Mouse (Mus musculus) right cerebral cortex, adult 18-20 months (tissue): ENCODE results near the gene Tifab.

Experiments
- DNase-seq: peaks from one replicate; pipeline ENCODE4 v3.0.0; 2022; ENCODE audit warnings: mixed read lengths

The Tifab gene

DNA sequence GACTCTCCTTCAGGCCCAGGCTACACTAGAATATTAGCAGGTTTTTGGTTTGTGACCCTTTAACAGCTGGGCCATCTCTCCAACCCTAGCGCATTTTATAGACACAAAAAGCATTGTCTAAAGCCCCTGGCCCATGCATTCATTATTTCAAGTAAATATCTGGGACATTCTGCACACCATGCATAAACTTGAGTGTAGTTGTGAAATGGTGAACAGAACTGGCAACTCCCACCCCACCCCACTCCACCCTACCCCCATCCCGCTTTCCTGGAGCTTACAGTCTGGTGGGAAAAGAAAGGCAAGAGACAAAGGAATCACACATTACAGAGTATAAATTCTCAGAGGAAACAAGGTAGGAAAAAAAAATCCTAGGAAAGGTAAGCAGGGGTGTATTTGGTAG, 42.5 kb downstream of the Tifab start, which contains the start of gene H2afy:
Gene H2afy (minus strand): TSS at position 162 of the 400 bp plus-strand sequence.
- no peak for DNase-seq

DNA sequence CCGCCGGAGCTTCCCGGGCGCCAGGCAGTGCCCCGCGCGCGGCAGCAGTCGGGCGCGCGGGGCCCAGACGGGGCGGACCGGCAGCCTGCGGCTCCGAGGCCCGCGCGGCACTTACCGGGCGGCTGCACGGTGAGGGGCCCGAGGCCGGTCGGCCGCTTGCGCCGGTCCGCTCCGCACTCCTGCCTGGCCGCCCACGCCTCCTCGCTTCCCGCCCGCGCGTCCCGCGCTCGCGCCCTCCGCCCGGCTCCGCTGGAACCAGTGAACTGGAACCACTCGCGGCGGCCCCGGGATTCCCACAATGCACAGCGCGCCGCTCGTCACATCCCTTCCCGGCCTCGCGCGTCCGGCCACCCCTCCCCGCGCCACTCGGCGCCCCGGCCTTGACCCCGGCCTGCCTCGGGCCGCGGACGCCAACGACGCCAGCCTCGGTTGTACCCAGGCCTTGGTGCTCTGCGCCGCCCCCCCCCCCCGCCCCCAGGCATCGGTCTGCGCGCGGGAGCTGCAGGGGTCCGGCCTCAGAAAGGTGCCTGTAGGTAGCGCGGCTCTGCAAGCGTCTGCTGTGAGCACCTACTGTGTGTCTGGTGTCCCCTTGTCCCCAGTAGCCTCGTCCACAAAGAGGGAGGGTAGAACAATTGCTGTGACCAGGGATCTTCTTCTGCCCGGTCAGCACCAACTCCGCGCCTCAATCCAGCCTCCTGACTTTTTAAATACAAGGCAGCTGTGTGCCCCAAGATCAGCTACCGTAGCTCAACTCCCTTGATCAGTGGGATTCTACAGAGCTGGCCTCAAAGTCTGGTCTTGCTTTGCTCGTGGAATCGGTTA, 43.2 kb downstream of the Tifab start:
- peak; percentile 91 for DNase-seq

DNA sequence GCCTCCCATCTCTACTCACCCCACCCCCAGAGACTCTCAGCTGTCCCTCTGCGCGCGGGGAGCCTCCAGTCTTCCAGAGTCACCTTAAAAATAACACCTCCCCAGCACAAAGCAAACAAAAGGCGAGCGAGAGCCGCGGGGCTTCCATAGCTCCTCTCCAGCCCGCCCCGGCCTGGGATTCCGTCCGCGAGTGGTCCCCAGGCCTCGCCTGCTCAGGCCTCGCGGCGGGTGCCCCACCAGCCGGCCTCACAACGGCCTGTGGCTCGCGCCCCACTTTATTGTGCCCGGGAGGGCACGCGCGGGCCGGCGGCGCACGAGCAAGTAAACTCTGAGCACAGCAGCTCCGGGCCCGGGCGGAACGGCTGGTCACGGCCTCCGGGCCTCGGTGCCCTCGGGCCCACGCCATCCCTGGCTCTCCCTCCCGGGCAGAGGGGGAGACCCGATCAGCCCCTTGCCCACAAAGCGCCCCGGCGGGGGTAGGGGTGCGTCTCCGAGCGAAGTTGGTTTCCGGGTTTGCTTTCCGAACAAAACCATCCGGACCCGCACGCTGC, 44.0 kb downstream of the Tifab start:
- DNase-seq, result peak; percentile 15

DNA sequence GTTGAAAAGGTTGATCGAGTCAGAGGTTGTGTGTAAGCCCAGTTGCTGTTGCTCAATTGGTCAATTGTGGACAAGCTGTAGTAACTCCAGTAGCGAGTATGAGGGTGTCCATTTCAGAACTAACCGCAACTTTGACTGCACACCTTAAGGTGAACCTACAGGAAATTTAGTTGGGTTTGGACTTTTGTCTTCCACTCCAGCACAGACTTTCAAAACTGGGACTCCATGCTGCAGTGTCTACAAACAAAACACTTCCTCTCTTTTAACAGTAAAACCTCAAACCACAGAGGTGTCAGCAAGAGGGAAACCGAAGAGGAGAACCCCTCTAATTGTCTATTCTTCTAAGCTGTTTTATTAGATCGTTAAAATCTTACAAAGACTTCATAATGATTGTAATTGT, 44.7 kb downstream of the Tifab start:
- no peak for DNase-seq

DNA sequence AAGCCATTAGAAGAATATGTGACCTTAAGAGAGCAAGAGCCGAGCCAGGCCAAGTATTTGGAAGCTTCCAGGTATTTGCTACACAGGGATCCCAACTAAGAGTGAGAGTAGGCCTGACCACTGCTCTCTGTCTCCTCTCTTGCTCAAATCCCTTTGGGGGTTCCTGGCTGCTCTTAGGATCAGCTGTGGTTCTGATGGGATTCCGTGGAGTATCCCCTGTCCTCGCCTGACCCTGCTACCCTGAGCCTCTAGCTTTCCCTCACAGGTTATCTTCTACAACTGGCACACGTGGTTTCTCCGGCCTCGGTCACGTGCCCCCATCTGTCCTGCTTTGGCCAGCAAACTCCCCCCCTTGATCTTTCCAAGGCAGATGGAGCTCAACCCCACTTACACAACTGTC, 45.7 kb downstream of the Tifab start:
- no peak for DNase-seq

DNA sequence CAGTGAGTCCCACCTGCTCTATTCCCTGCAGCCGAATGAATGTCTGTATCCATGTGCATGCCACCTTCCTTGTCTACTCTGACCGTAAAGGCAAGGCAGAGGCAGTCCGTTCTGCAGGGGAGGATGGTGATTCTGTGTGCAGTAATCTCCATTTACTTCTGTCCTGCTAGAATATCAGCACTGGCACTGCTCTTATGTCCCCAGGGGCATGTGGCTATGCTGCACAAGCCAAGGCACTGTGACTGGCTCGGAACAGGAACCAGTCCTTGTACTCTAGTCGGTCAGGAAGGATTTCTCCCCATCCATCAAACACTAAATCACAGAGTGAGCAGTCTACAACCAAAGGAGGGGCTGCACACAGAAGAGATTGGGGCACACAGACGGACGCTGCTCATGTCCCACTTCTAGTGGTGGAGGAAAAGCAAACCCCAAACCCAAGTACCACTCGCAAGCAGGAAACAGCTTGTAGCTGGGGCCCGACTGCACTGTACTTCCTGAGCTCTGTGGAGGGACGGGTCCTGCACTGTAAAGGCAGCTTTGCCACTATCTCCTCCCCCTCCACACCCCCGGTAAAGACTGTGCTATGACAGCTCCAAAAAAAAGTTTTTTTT, 46.3 kb downstream of the Tifab start:
- no peak for DNase-seq

DNA sequence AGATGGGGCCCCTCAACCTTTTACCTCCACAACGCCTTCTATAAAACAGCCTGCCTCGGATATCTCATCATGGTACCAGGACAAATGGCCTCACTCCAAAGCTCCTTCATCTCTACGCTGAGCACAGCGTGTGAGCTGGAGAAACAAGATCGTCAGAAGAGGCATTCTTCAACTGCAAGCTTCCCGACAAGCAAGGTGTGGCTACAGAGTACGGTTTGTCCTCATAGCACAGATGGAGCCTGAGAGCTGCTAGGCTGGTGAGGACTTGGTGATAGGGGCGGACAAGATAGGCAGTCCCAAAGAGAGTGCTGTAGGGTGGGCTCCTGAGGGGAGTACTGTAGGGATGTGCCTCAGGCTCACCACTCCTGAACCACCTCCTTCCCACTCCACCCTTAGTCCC, 48.1 kb downstream of the Tifab start:
- DNase-seq, result no peak

DNA sequence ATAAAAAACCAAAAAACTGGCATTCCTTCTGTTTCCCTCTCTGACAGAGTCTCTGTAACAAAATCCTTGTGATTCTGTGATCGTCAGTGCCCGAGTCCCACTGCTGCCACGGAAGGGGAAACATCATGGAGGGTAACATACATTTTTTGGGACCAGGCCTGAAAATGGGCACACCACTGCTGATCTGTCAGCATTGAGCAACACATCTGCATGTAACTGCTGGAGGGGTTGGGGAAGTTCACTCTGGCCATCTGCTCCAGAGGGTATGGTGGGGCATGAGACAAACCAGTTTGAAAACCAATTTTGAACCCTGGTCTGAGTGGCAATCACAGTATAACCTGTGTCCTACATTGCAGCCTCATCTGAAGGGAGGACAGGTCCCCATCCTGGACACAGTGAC, 49.1 kb downstream of the Tifab start:
- DNase-seq, result no peak

DNA sequence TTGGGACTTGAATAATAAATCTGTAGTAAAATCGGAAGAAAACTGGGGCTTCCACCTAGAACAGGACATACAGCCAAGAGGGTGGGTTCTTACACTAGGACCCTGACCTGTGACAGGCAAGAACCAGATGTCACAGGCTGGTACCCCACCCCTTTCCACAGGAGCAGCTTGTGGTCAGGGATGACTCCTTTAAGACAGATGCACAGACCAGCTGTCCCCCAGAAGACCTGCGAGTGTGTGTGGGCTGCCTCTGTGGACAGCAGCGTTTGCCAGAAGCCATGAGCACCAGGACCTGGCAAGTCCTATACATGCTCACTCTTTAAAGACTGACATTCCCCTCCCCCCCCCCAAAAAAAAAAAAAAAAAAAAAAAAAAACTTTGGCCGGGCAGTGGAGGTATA, 49.7 kb downstream of the Tifab start:
- DNase-seq, result no peak

DNA sequence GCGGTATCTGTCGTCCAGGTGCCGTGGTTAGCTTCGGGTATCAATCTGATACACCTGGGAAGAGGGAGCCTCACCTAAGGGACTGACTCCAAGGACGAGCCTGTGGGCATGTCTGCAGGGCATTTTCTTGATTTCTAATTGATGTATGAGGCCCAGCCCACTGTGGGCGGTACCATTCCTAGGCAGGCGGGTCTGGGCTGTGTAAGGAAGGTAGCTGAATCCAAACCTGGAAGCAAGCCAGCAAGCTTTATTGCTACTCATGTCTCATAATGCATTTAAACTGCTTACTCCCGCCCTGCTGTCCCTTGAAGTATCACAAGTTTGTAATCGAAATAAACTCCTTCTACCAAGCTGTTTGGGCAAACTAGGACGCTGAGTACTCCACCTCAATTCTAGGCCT, 53.1 kb downstream of the Tifab start:
- no peak for DNase-seq
